Mouse (Mus musculus): ENCODE results near the gene Bckdhb.

DNA sequence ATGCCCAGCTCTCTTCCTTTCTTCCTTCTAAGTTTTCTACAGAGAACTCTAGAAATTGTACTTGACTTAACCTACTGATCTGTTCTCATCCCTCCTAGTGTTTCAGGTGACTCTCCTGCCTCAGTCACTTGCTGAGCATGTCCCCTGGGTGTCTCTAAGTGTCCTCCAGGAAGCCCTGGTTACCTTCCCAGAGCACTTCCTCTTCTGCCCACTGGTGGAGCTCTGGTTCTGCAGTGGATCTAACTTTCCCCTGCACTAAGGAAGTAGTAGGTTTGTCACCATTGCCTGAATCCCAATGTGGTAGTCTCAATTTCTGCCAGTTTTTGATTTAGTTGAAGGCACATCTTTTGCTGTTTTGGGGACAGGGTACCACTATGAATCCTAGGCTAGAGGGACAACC lies 38.8 kb upstream of the Bckdhb start:
- no peak for TF ChIP-seq CTCF (IDR thresholded peaks at IDR 0.05; ENCODE audit: extremely low read depth, insufficient read depth, low read length)
- TF ChIP-seq POLR2A (IDR thresholded peaks at IDR 0.05; ENCODE audit: extremely low read depth, insufficient read depth, low read length) = no peak
